Mouse (Mus musculus) monocyte, adult 5-6 weeks (primary cell): Measurements from ENCODE around the gene Tcf20. TPM values are rescaled to one million over a fixed set of nuclear protein-coding genes. Genes with fewer than 3 reads are reported as not detected.

Source experiments
- ATAC-seq: fragments of 153-309, 156-312 bp; replicated peaks from 2 replicates; pipeline ENCODE4 v1.8.0; 2017; ENCODE audit warnings: mild to moderate bottlenecking; ENCODE audit not compliant: low TSS enrichment, insufficient number of reproducible peaks, severe bottlenecking, poor library complexity, low FRiP score
- total RNA-seq: library from RNA; stranded (forward); fragments of 200-1000, 200-491, 200-594 nt; gene quantifications from 3 replicates; pipeline ENCODE4 v1.2.3, GENCODE M21; 2017

The Tcf20 gene
- total RNA-seq, 1 experiment from 2014 or later: 77.4 TPM

GRCm38 (mm10) chr15:82998811-82999221 is 11.1 kb upstream of the Tcf20 start:
- ATAC-seq: peak; percentile 76

DNA sequence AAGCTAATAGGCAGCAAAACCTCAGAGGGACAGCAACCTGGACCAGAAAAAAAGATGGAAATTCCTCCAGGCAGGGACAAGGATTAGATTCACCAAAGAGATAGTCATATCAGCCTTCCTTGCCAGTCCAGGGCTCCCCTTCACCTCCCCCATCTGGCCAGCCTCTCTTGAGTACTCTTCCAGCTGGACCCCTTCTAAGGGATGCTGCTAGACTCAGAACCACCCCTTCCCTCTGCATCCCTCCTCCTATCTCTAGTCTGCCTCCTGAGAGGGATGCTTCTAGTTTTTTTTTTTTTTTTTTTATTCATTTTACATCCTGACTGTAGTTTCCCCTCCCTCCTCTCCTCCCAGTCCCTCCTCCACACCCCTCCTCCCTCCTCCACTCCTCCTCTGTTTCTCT is 8.8 kb upstream of the Tcf20 start:
- no peak for ATAC-seq

- ATAC-seq: no peak
Measured at GRCm38 (mm10) chr15:82995239-82995638, 7.6 kb upstream of the Tcf20 start.

DNA sequence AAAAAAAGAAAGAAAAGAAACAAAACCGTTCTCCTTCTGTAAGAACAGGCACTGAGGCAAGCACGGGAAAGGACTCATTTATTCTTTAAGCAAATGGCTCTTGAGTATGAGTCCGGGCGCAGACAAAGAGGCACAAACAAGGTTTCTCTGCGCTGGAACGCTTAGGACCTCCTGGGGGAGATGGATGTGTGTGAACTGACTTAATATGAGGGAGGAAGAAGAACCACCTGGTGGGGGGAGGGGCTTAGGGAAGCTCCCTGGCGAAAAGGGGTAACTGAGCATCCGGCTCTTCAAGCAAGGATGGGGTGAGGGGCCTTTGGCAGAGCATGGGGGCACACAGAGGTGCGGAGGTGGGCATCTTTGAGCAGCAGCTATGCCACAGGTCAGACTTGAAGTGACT is 5.2 kb upstream of the Tcf20 start:
- ATAC-seq: no peak

DNA sequence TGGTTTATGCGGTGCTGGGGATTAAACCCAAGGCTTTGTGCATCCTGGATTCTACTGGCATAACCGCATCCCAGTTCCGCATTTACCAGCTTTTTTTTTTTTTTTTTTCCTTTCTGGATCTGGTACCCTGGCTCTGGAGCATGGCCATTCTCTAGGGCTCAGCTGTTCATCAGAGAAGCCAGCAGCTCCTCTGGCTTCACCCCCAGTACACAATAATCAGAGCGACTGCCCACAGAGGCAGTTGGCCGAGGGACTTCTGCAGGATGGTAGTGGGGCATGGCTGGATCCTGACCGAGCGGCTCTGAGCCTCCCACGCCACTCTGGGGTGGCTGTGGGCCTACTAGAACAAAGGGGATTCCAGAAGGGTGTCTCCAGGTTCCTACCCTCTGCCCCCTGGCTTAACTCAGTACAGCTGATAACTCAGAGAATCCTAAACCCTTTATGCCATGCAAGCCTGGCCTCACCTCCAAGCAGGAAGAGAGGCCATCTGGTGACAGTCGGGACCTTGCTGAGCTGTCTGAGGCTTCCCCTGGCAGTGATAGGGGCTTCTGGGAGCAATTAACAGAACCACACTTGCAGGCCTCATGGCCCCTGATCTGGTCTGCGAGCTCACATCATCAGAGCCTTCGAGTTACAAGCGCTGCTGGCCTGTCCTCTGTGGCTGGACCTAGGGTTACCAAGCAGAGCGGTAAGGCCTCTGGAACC is 4.6 kb upstream of the Tcf20 start:
- no peak for ATAC-seq

- ATAC-seq: no peak
Measured at GRCm38 (mm10) chr15:82989190-82989704, 1.6 kb upstream of the Tcf20 start.

GRCm38 (mm10) chr15:82987014-82987731 is 499 bp downstream of the Tcf20 start:
- no peak for ATAC-seq

DNA sequence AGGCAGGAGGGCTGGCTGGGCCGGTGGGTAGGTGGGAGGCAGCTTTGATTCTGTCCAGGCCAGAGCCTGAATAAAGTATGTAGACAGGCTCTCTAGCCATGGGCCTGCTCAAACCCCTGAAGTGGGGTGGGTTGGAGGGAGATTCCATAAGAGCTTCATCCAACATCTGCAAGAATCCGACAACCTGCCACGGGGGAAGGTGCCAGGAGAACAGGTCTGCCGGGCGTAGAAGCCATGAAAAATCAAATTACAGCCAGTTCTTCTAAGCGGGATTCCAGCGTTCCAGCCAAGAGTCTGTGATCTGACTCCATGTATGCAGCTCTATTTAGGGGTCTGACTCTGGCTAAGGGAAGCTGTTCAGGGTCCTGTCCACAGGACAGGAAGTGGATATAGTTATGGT is 3.1 kb downstream of the Tcf20 start:
- ATAC-seq: no peak

GRCm38 (mm10) chr15:82984097-82984496 is 3.6 kb downstream of the Tcf20 start:
- ATAC-seq: no peak

DNA sequence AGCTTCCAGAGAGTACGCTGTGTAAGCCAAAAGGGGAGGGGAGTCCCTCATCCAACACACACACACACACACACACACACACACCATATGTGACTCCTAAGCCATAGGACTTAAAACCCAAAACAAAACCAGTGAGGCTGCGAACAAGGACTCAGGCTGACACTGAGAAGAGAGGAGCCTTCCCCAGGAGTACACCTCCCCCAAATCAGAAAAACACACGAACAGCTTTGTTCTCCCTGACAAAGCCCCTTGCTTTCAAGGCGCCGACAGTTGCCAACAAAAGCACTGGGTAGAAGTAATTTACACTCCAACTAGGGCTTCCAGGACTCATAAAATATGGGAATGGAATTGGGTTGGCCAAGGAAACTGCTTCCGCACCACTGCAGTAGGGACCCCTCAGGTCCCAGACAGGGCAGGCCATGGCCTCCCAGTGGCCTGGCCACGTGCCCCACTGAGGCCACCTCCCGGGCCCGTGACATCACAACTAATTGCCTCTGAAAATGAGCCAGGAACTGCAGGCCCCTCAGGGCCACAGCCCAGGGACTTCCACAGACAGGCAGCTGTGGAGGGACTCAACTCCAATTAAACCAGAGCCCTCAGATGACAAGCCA is 4.2 kb downstream of the Tcf20 start:
- no peak for ATAC-seq

DNA sequence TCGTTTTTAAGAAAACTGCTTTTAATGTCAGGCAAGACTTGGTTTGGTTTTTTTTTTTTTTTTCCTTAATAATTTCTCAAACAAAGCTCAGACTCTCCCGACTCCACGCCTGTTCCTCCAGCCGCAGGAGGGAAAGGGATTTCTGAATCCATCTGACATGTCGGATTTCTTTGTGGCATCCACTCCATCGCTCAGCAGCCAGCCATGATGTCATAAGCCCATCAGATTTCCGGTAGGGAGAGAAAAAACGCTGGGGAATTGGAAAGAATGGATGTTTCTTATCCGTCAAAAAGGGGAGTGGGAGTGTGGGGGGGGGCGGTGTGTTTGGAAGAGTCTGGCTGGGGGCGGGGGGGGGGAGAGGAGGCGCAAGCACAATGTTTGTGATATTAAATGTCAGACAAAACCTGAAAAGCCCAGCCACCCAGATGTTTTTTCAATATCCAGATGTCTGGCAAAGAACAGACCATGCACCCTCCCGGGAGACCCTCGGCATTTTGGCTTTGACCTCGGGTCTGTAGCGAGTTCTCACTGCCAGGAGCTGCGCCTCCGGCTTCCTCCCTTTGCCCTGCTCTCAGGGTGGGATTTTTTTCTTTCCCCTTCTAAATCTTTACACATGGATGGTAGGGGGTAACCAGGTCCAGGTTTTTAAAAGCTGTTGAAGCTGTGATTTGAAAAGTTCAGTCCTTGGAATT is 4.8 kb downstream of the Tcf20 start:
- no peak for ATAC-seq

GRCm38 (mm10) chr15:82981676-82982520 is 5.8 kb downstream of the Tcf20 start:
- ATAC-seq: no peak

GRCm38 (mm10) chr15:82979531-82979930 is 8.1 kb downstream of the Tcf20 start:
- no peak for ATAC-seq

GRCm38 (mm10) chr15:82974471-82974870 is 13.2 kb downstream of the Tcf20 start:
- ATAC-seq: no peak

DNA sequence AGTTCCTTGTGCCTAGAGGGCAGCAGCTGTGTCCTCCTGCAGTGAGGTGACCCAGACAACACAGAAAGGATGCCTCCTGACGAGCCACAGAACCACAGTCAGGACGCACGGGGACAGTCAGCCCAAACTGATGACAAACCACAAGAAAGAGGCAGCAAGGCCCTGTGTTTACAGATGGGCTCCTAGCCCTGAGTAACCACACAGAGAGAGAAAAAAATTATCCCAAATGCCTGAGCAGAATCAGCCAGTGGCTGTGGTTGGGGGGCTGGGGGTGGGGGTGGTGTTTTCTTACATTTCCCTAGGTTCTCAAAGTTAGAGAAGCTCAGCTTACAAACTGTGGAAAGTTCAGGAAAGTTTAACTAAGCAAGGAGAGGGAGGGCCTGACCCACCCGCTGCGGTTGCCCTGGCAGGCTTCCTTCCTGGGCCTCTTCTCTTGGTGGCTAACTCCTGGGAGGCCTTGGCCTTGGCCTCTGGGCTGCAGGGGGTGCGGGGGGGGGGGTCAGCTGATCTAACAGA is 18.4 kb downstream of the Tcf20 start:
- no peak for ATAC-seq

DNA sequence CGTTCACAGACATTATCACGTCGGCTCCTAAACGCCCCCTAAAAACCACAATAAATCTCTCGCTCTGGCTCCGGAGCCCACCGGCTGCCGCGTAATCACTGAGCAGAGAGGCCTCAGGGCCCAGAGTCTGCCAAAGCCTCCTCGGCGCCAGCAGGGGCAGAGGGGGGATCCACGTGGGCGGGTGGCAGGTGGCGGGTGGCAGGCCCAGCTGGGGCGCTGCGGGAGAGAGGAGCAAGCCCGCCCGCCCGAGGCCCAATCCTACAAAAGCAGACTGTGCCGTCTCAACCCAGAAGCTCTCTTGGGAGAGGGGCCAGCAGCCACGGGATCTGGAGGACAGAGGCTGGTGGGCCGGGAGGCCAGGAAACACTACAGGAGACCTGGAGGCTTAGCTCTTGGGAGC is 19.2 kb downstream of the Tcf20 start:
- no peak for ATAC-seq

- ATAC-seq: no peak
Measured at GRCm38 (mm10) chr15:82967947-82968346, 19.7 kb downstream of the Tcf20 start.

DNA sequence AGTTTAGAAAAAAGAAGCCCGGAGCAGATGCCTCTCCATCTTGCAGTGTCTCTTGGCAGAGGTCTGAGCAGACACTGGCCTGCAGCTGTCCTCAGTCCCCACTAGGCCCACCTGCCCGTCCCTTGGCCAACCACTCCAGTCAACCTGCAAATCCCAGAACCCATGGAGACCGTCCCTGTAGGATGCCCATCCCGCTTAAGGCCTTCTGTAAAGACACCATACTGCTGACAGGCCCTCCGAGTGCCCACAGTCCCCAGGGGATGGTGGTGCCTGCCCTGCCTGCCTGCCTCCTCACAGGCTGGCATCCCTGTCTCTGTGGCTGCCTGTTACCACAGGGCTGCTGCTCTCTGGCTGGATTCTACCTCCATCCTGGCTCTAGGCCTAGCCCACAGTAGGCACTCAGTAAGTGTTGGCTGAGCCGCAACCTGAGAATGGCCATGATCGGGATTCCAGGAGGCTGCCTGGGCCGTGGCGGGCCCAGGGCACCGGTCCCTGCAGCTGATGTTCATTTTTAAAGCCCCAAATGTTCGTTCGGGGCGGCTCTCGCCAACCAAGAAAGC is 23.3 kb downstream of the Tcf20 start:
- 0 out of 2 replicates have a peak, but pooled peaks have one; percentile 38 for ATAC-seq
